Mouse (Mus musculus) intestine, postnatal 0 days (tissue): ENCODE measurements around the gene Acsf2. TPM values are rescaled to one million over a fixed set of nuclear protein-coding genes. Genes with fewer than 3 reads are reported as not detected.

Source experiments
- ATAC-seq: fragments of 200-750 bp; cut with Nextera tagmentation; 2 replicates; pipeline ENCODE4 v1.8.0; 2017; ENCODE audit warnings: mild to moderate bottlenecking, moderate TSS enrichment, moderate library complexity
- H3K27ac ChIP-seq: fragments of 300-500 bp; sonication (generic); 2 replicates; pipeline ENCODE4 v1.5.1; 2014; ENCODE audit warnings: mild to moderate bottlenecking, low read depth, low read length, moderate library complexity
- H3K27me3 ChIP-seq: fragments of 300-500 bp; sonication (generic); replicated peaks from 2 replicates; pipeline ENCODE4 v1.6.1; 2014; ENCODE audit warnings: low read length, mixed read lengths; ENCODE audit not compliant: control insufficient read depth, insufficient read depth
- H3K36me3 ChIP-seq: fragments of 300-500 bp; sonication (generic); 2 replicates; pipeline ENCODE4 v1.6.1; 2014; ENCODE audit warnings: mild to moderate bottlenecking, moderate library complexity; ENCODE audit not compliant: control insufficient read depth, insufficient read depth
- H3K4me1 ChIP-seq: fragments of 300-500 bp; sonication (generic); replicated peaks from 2 replicates; pipeline ENCODE4 v1.6.1; 2014; ENCODE audit warnings: antibody characterized with exemption, low read length, mixed read lengths; ENCODE audit not compliant: control insufficient read depth, insufficient read depth
- H3K4me2 ChIP-seq: fragments of 300-500 bp; sonication (generic); replicated peaks from 2 replicates; pipeline ENCODE4 v1.6.1; 2014; ENCODE audit warnings: low read depth, mild to moderate bottlenecking, moderate library complexity
- H3K4me3 ChIP-seq: fragments of 300-500 bp; sonication (generic); 2 replicates; pipeline ENCODE4 v1.5.1; 2014; ENCODE audit warnings: low read depth, low read length
- H3K9ac ChIP-seq: fragments of 300-500 bp; sonication (generic); 2 replicates; pipeline ENCODE4 v1.6.1; 2014; ENCODE audit warnings: mild to moderate bottlenecking, low read depth, low read length
- H3K9me3 ChIP-seq: fragments of 300-500 bp; sonication (generic); 2 replicates; pipeline ENCODE4 v1.6.1; 2016; ENCODE audit warnings: mixed run types; ENCODE audit not compliant: control insufficient read depth
- CTCF ChIP-seq: sonication (generic); IDR thresholded peaks from 2 replicates; pipeline ENCODE4 v1.5.1; 2016; ENCODE audit warnings: low read depth, mild to moderate bottlenecking, control low read depth, antibody characterized with exemption, moderate library complexity
- WGBS: fragments of 180-500 bp; shearing (Covaris S2); extraction: QIAGEN DNeasy Blood & Tissue Kit; methylation state at CpG from one replicate; pipeline ENCODE4 v1.1.7; 2014; 5-methylcytosine and 5-hydroxymethylcytosine counted together
- polyA plus RNA-seq: library from polyadenylated mRNA; unstranded; fragments of >200 nt; fragmentation: Nextera tagmentation; extraction: Ambion mirVana; gene quantifications from 2 replicates; pipeline ENCODE4 v1.2.1, GENCODE M21; 2015

Acsf2 gene
- polyA plus RNA-seq, 1 experiment from 2014 or later = 6.7 TPM

- Histone ChIP-seq H3K27me3 (no peaks in the 10 kb centered on the region), H3K4me3 (no peak overlapping the region), H3K36me3 (peaks cover 3% of the 10 kb centered on the region; the same call in 1 of the 2 replicates), H3K27ac (no peak overlapping the region), H3K9ac (no peak overlapping the region), H3K9me3 (no peaks in the 10 kb centered on the region), H3K4me2 (no peak overlapping the region), H3K4me1 (no peaks in the 10 kb centered on the region)
- 54% methylated on average over 8 of the region's 8 CpGs for WGBS
- ATAC-seq = 0 out of 2 replicates have a peak, but pooled peaks have one; percentile 34
- TF ChIP-seq CTCF = no peak
Measured at GRCm38 (mm10) chr11:94538733-94539292, 62.9 kb downstream of the Acsf2 start.

- TF ChIP-seq CTCF = no peak
- H3K9ac ChIP-seq = no peak overlapping the region
- ATAC-seq = no peak
- no peaks in the 10 kb centered on the region for H3K4me1 ChIP-seq
- 81% methylated on average over 8 of the region's 8 CpGs for WGBS
- H3K4me2 ChIP-seq = no peak overlapping the region
- no peak overlapping the region for H3K4me3 ChIP-seq
- H3K36me3 ChIP-seq = no peaks in the 10 kb centered on the region
- no peaks in the 10 kb centered on the region for H3K9me3 ChIP-seq
- H3K27ac ChIP-seq = no peak overlapping the region
- no peaks in the 10 kb centered on the region for H3K27me3 ChIP-seq
Measured at GRCm38 (mm10) chr11:94533171-94533570, 68.5 kb downstream of the Acsf2 start.

GRCm38 (mm10) chr11:94528879-94529278 lies 72.8 kb downstream of the Acsf2 start:
- Histone ChIP-seq H3K4me2 (no peak overlapping the region), H3K4me1 (no peaks in the 10 kb centered on the region), H3K36me3 (no peaks in the 10 kb centered on the region), H3K27ac (no peak overlapping the region), H3K9me3 (no peaks in the 10 kb centered on the region), H3K27me3 (no peaks in the 10 kb centered on the region), H3K9ac (no peak overlapping the region), H3K4me3 (no peak overlapping the region)
- TF ChIP-seq CTCF = no peak
- no peak for ATAC-seq
- WGBS = 54% methylated on average over 3 of the region's 3 CpGs

GRCm38 (mm10) chr11:94526171-94526879 lies 75.3 kb downstream of the Acsf2 start:
- Histone ChIP-seq H3K27ac (no peak overlapping the region), H3K27me3 (no peaks in the 10 kb centered on the region), H3K36me3 (no peaks in the 10 kb centered on the region), H3K4me1 (no peaks in the 10 kb centered on the region), H3K4me2 (no peak overlapping the region), H3K9ac (no peak overlapping the region), H3K4me3 (no peak overlapping the region), H3K9me3 (no peaks in the 10 kb centered on the region)
- ATAC-seq = peak; percentile 35; the same call in 1 of the 2 replicates
- TF ChIP-seq CTCF = no peak
- 63% methylated on average over 9 of the region's 9 CpGs for WGBS

GRCm38 (mm10) chr11:94521219-94521843 lies 80.3 kb downstream of the Acsf2 start, which contains the start of gene Mycbpap:
Gene Mycbpap, minus strand, starts transcription at chr11:94521742.
- no peaks in the 10 kb centered on the region for H3K36me3 ChIP-seq
- H3K4me3 ChIP-seq = peak within 1 kb of the TSS; percentile 52
- peak; percentile 61 for ATAC-seq
- H3K4me1 ChIP-seq = no peaks in the 10 kb centered on the region
- H3K9me3 ChIP-seq = no peaks in the 10 kb centered on the region
- H3K4me2 ChIP-seq = peak within 1 kb of the TSS; percentile 90
- TF ChIP-seq CTCF = peak; percentile 46
- peak within 1 kb of the TSS; percentile 65 for H3K9ac ChIP-seq
- H3K27me3 ChIP-seq = no peaks in the 10 kb centered on the region
- H3K27ac ChIP-seq = no peak within 1 kb of the TSS
- WGBS = 2% methylated on average over 42 of the region's 42 CpGs

- Histone ChIP-seq H3K9ac (no peak overlapping the region), H3K9me3 (no peaks in the 10 kb centered on the region), H3K27me3 (no peaks in the 10 kb centered on the region), H3K36me3 (no peaks in the 10 kb centered on the region), H3K4me1 (no peaks in the 10 kb centered on the region), H3K27ac (no peak overlapping the region), H3K4me2 (no peak overlapping the region), H3K4me3 (no peak overlapping the region)
- TF ChIP-seq CTCF = no peak
- 44% methylated on average over 9 of the region's 9 CpGs for WGBS
- no peak for ATAC-seq
Measured at GRCm38 (mm10) chr11:94513452-94513851, 88.2 kb downstream of the Acsf2 start.
